In genomic region chr4:149918455-149919070, GRCm38 (mm10) we compare ENCODE assay signal across 16 mouse cellular contexts. TPM values are rescaled to one million over a fixed set of nuclear protein-coding genes. Genes with fewer than 3 reads are reported as not detected.
DNase-seq lines count a peak whose midpoint lies in the region; ATAC-seq lines count a peak whose summit lies in the region.
"Had no signal": no experiment of that assay in that cellular context is flagged by ENCODE, and none has a peak within 500 bp of the region (broad histone marks: within the 10 kb centered on the region; RNA-seq: fewer than 3 reads in every experiment).

No protein-coding gene starts in this region.

- no peaks in the 10 kb centered on the region for H3K36me3 ChIP-seq in heart, embryonic 10.5 days
- no peaks in the 10 kb centered on the region for H3K36me3 ChIP-seq in embryonic facial prominence, embryonic 15.5 days
- no peaks in the 10 kb centered on the region for H3K36me3 ChIP-seq in limb, embryonic 11.5 days (ENCODE audit: control insufficient read depth, insufficient read depth, low read length)
- H3K36me3 ChIP-seq in liver, embryonic 11.5 days (ENCODE audit: control insufficient read depth, insufficient read depth, low read length) = no peaks in the 10 kb centered on the region
- H3K36me3 ChIP-seq: forebrain, embryonic 12.5 days; midbrain, embryonic 15.5 days; neural tube, embryonic 12.5 days had no signal

- H3K4me3 ChIP-seq in heart, embryonic 10.5 days = no peak overlapping the region
- H3K4me3 ChIP-seq in embryonic facial prominence, embryonic 15.5 days (replicated peaks) = no peak overlapping the region
- no peak overlapping the region for H3K4me3 ChIP-seq in limb, embryonic 11.5 days (ENCODE audit: low read depth, low read length)
- H3K4me3 ChIP-seq in liver, embryonic 11.5 days (ENCODE audit: low read depth, low read length) = no peak overlapping the region
- H3K4me3 ChIP-seq: forebrain, embryonic 12.5 days; midbrain, embryonic 15.5 days; neural tube, embryonic 12.5 days had no signal

- 83% methylated on average over 15 of the region's 15 CpGs for WGBS in heart, embryonic 10.5 days
- WGBS in embryonic facial prominence, embryonic 15.5 days = 75% methylated on average over 15 of the region's 15 CpGs
- 88% methylated on average over 15 of the region's 15 CpGs for WGBS in limb, embryonic 11.5 days
- WGBS in liver, embryonic 11.5 days = 78% methylated on average over 15 of the region's 15 CpGs

- H3K4me1 ChIP-seq in heart, embryonic 10.5 days = peaks cover 79% of the 10 kb centered on the region
- peaks cover 72% of the 10 kb centered on the region for H3K4me1 ChIP-seq in embryonic facial prominence, embryonic 15.5 days
- peaks cover 77% of the 10 kb centered on the region for H3K4me1 ChIP-seq in limb, embryonic 11.5 days (ENCODE audit: control insufficient read depth, insufficient read depth, low read length)
- peaks cover 6% of the 10 kb centered on the region for H3K4me1 ChIP-seq in liver, embryonic 11.5 days (replicated peaks; ENCODE audit: control insufficient read depth, insufficient read depth, low read length)
- H3K4me1 ChIP-seq: midbrain, embryonic 15.5 days had no signal

- no peak for ATAC-seq in embryonic facial prominence, embryonic 15.5 days (ENCODE audit: insufficient number of reproducible peaks, low FRiP score, low TSS enrichment, low read depth)
- ATAC-seq in limb, embryonic 11.5 days (ENCODE audit: insufficient number of reproducible peaks, low FRiP score, low TSS enrichment, low read depth) = no peak
- ATAC-seq in liver, embryonic 11.5 days (replicated peaks; ENCODE audit: low FRiP score) = no peak
- ATAC-seq: inflammation-experienced regulatory T-cells, adult 6 months; midbrain, embryonic 15.5 days had no signal

- 0 out of 2 replicates have a peak overlapping the region, but pooled peaks have one; percentile 16 for H3K27ac ChIP-seq in heart, embryonic 10.5 days
- H3K27ac ChIP-seq in embryonic facial prominence, embryonic 15.5 days (replicated peaks) = peak overlapping the region; percentile 18; the same call in 1 of the 2 replicates
- H3K27ac ChIP-seq in limb, embryonic 11.5 days (replicated peaks; ENCODE audit: low read depth, low read length) = no peak overlapping the region
- no peak overlapping the region for H3K27ac ChIP-seq in liver, embryonic 11.5 days (ENCODE audit: low read depth, low read length)
- H3K27ac ChIP-seq: forebrain, embryonic 12.5 days; liver, embryonic 14.5 days; midbrain, embryonic 15.5 days; neural tube, embryonic 12.5 days had no signal

- no peaks in the 10 kb centered on the region for H3K9me3 ChIP-seq in heart, embryonic 10.5 days
- H3K9me3 ChIP-seq in embryonic facial prominence, embryonic 15.5 days (replicated peaks) = no peaks in the 10 kb centered on the region
- 0 out of 2 replicates have a peak, but pooled peaks cover 2% of the 10 kb centered on the region for H3K9me3 ChIP-seq in limb, embryonic 11.5 days (ENCODE audit: control insufficient read depth, low read length)
- H3K9me3 ChIP-seq in liver, embryonic 11.5 days (ENCODE audit: control insufficient read depth, low read length) = no peaks in the 10 kb centered on the region
- H3K9me3 ChIP-seq: forebrain, embryonic 12.5 days; midbrain, embryonic 15.5 days; neural tube, embryonic 12.5 days had no signal

- no peak for DNase-seq in heart, embryonic 10.5 days (ENCODE audit: low spot score)
- no peak for DNase-seq in heart, adult 18-20 months
- DNase-seq in layer of hippocampus, adult 9-10 months (ENCODE audit: low spot score) = peak; percentile 31
- DNase-seq in limb, embryonic 11.5 days (ENCODE audit: low spot score) = no peak
- DNase-seq in thymus, adult 18-20 months = no peak
- no peak for DNase-seq in liver, embryonic 11.5 days (ENCODE audit: low spot score)
- DNase-seq: cerebellum, adult 18-20 months; heart, postnatal 14 days; lung, postnatal 4 days; thymus, postnatal 25 days had no signal

- no peak overlapping the region for H3K9ac ChIP-seq in embryonic facial prominence, embryonic 15.5 days
- H3K9ac ChIP-seq in limb, embryonic 11.5 days (ENCODE audit: low read length) = peak overlapping the region; percentile 43; the same call in 1 of the 2 replicates
- no peak overlapping the region for H3K9ac ChIP-seq in liver, embryonic 11.5 days (ENCODE audit: low read depth, low read length)
- H3K9ac ChIP-seq: forebrain, embryonic 12.5 days; liver, embryonic 14.5 days; midbrain, embryonic 15.5 days; neural tube, embryonic 12.5 days had no signal

- H3K27me3 ChIP-seq in heart, embryonic 10.5 days (ENCODE audit: insufficient read depth, poor library complexity, severe bottlenecking) = 0 out of 2 replicates have a peak, but pooled peaks cover 4% of the 10 kb centered on the region
- no peaks in the 10 kb centered on the region for H3K27me3 ChIP-seq in embryonic facial prominence, embryonic 15.5 days
- no peaks in the 10 kb centered on the region for H3K27me3 ChIP-seq in limb, embryonic 11.5 days (ENCODE audit: control insufficient read depth, insufficient read depth, low read length)
- H3K27me3 ChIP-seq in liver, embryonic 11.5 days (replicated peaks; ENCODE audit: control insufficient read depth, insufficient read depth, low read length) = peaks cover 2% of the 10 kb centered on the region
- H3K27me3 ChIP-seq: forebrain, embryonic 12.5 days; midbrain, embryonic 15.5 days; neural tube, embryonic 12.5 days had no signal

- no peak overlapping the region for H3K4me2 ChIP-seq in embryonic facial prominence, embryonic 15.5 days (replicated peaks)
- H3K4me2 ChIP-seq in limb, embryonic 11.5 days (ENCODE audit: low read depth, severe bottlenecking) = no peak overlapping the region
- H3K4me2 ChIP-seq in liver, embryonic 11.5 days = no peak overlapping the region
- H3K4me2 ChIP-seq: forebrain, embryonic 12.5 days; midbrain, embryonic 15.5 days; neural tube, embryonic 12.5 days had no signal

RNA-seq across cellular contexts. Expression of gene Spsb1, which starts 36.3 kb away (rescaled TPM):
- 3.9 and 9.2 TPM in 2 replicates for polyA plus RNA-seq in heart, embryonic 10.5 days (2016; fragmentation: Nextera tagmentation; extraction: Ambion mirVana)
- 10 to 100 TPM; 34.1 to 41.4 TPM for total RNA-seq in heart, adult 18-20 months (2021)
- 17.5 and 18.2 TPM in 2 replicates for polyA plus RNA-seq in embryonic facial prominence, embryonic 15.5 days (2015; fragmentation: Nextera tagmentation; extraction: Ambion mirVana)
- polyA plus RNA-seq in limb, embryonic 11.5 days (2014; fragmentation: Nextera tagmentation; extraction: Ambion mirVana) = 12.8 and 16.4 TPM in 2 replicates
- polyA plus RNA-seq in liver, embryonic 11.5 days (2014; fragmentation: Nextera tagmentation; extraction: Ambion mirVana) = 2.9 and 3.1 TPM in 2 replicates

Comparison
In these comparisons a context has a peak if more than half of its experiments do, and no peak if none do; other contexts are left out.
1. H3K27ac ChIP-seq: peak in heart, embryonic 10.5 days (single experiment) and embryonic facial prominence, embryonic 15.5 days (single experiment); none in limb, embryonic 11.5 days (single experiment) and liver, embryonic 11.5 days (single experiment).